Mouse (Mus musculus) kidney, adult 18-20 months (tissue): ENCODE results near the gene Scgb2b15.
"Not testable (repeated sequence)": the region's sequence is repeated elsewhere in the genome, so short reads cannot be mapped to it uniquely, and the experiment has no call there.

Experiments used
- DNase-seq: peaks from one replicate; pipeline ENCODE4 v3.0.0; 2021

Scgb2b15 gene

GRCm38 (mm10) chr7:32829562-32829961 is at the start of gene Scgb2b15:
Gene Scgb2b15, minus strand, starts transcription at chr7:32829662.
- not testable (repeated sequence) for DNase-seq

GRCm38 (mm10) chr7:32836254-32836653 is 6.8 kb upstream of the Scgb2b15 start, which contains the start of gene Scgb1b15:
Gene Scgb1b15, plus strand, starts transcription at chr7:32836554.
- not testable (repeated sequence) for DNase-seq
